Mouse (Mus musculus) thymus, adult 2 months (tissue): ENCODE results near the gene Slc20a1.

Source experiments
- CTCF ChIP-seq: fragments of 200-500 bp; IDR thresholded peaks from 2 replicates; pipeline ENCODE4 v1.5.1; 2012; ENCODE audit warnings: mild to moderate bottlenecking, control low read depth, low read length, moderate library complexity, borderline replicate concordance; ENCODE audit not compliant: control insufficient read depth, poor library complexity, insufficient read depth; ENCODE audit errors: extremely low read depth
- POLR2A ChIP-seq: fragments of 200-500 bp; IDR thresholded peaks from 2 replicates; pipeline ENCODE4 v1.6.1; 2012; ENCODE audit warnings: mild to moderate bottlenecking, low read length, control low read depth, moderate library complexity; ENCODE audit not compliant: control insufficient read depth, poor library complexity, insufficient read depth; ENCODE audit errors: extremely low read depth

GRCm38 (mm10) chr2:129177661-129178060, 20.9 kb upstream of the Slc20a1 start:
- TF ChIP-seq POLR2A (no peak), CTCF (no peak)
